Mouse (Mus musculus) cerebellum, postnatal 10 days (tissue): ENCODE results near the gene Abl2.
"Not testable (repeated sequence)": the region's sequence is repeated elsewhere in the genome, so short reads cannot be mapped to it uniquely, and the experiment has no call there.

Experiments used
- DNase-seq, 2 experiments: peaks; one replicate each; pipeline ENCODE4 v3.0.0; 2021; ENCODE audit warnings: mixed read lengths in 2 of 2

Abl2 gene

GRCm38 (mm10) chr1:156635148-156635547 is 76.6 kb downstream of the Abl2 start:
- no peak for DNase-seq

DNA sequence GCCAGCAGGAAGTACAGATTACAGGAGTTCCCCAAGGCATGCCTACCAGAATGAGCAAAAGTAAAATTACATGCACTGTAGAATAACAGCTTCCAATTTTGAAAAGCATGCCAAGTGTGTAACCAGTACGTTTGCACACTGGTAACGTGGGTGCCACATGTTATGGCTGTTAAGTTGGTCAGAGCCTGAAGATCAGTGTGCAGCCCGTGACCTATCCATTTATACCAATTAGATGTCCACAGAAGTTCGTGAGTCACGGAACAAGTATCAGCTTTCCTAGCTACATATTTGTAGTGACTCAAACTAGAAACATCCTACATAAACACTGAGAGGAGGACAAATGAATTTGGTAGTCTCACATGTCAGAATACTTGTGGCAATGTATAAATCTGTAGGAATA is 80.9 kb downstream of the Abl2 start:
- DNase-seq, result no peak

DNA sequence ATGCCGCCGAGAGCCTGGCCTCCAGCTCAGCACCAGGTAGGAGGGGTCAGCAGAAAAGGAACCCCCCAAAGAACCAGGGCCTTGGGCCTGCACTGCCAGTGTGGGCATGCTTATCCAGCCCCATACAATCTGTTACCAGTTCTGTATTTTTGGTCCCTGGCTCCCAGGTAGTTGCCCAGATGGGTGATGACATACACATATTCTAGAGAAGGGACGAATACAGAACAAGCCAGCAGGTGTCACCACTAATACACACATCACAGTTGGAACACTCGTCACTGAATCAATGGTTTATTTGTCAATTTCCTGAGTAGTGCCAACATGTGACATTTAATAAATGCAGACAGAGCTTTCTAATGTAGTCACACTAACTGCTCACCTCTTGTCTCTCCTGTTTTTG is 82.0 kb downstream of the Abl2 start:
- DNase-seq, result peak in 1 of 2 experiments; percentile 40

GRCm38 (mm10) chr1:156641808-156642207 is 83.2 kb downstream of the Abl2 start:
- DNase-seq, result no peak

DNA sequence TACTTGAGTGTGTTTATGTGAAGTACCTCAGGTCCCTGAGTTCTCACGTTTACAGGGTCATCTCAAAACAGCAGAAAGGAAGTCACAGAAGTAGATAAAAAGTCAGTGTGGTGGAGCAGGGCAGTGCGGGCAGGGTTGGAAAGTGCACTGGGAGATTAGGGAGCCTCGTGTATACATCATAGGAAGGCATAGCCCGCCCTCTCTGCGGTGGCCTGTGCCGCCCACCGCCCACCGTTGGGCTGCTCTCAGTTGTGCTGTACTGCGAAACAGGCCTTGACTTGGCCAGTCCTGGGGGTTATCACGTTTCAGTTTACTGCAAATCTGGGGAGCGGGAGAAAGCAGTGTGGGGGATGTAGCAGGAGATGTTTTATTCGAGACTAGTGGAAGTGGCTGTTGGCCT is 84.2 kb downstream of the Abl2 start:
- DNase-seq, result no peak

GRCm38 (mm10) chr1:156644061-156644460 is 85.5 kb downstream of the Abl2 start:
- DNase-seq, result no peak

- DNase-seq, result peak; percentile 74 to 75
Measured at GRCm38 (mm10) chr1:156644780-156645523, 86.4 kb downstream of the Abl2 start.

GRCm38 (mm10) chr1:156645971-156646370 is 87.4 kb downstream of the Abl2 start:
- peak; percentile 79 to 80 for DNase-seq

DNA sequence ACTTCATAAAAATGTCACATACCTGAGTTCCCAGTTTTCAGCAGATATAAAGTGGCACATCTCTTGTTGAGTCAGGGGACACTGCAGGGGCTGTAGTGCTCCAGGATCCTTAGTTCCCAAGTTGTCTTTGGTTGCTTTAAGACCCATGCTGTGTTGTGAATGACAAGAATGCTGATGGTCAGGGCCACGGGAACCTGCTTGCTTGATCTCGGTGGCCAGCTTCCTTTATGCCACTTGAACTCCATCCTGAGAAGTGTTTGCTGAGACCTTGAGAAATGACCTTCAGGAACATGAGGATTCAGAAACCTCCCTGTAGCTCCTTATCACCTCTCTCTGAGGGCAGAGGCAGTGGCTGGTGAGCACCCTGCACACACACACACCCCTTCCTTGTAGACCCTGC is 90.1 kb downstream of the Abl2 start:
- DNase-seq, result no peak

- no peak for DNase-seq
Measured at GRCm38 (mm10) chr1:156650631-156651030, 92.0 kb downstream of the Abl2 start.

GRCm38 (mm10) chr1:156652189-156652822 is 93.7 kb downstream of the Abl2 start:
- peak in 1 of 2 experiments; percentile 57 for DNase-seq

DNA sequence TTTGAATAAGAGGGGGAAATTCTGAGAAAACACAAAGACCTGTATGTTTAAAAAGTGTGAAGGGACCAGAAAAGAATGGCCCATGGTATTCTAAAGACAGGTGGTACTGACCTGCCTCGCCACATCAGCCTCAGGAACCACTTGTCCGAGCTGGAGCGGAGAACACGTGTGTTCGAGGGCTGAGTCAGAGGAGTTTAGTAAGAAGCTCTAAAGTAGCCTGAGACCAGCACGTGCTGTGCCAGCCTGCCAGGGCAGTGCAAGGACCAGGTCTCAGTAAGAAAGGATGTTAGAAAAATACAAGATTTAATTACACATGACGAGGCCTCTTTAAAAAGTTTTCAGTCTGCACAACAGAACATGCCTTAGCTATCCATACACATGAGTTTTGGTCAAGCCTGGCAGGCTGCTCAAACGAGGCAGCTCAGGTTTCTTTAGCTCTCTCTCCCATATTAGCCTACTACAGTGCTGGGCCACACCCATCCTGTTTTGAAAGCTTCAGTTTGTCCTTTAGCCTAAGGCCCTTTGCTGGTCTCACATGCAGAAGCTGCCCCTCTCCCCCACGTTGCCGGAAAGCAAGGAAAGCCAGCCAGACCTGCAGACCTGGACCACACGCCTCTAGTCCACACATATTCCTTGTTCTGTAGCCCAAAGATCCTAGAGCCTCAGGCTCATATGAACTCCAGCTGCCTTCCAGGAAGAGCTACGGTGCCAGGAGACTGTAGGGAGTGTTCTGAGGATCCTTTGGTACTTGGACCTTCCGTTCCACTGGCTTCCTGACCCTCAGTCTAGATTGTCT is 96.3 kb downstream of the Abl2 start:
- DNase-seq, result no peak

GRCm38 (mm10) chr1:156657523-156657922 is 98.9 kb downstream of the Abl2 start:
- no peak for DNase-seq

DNA sequence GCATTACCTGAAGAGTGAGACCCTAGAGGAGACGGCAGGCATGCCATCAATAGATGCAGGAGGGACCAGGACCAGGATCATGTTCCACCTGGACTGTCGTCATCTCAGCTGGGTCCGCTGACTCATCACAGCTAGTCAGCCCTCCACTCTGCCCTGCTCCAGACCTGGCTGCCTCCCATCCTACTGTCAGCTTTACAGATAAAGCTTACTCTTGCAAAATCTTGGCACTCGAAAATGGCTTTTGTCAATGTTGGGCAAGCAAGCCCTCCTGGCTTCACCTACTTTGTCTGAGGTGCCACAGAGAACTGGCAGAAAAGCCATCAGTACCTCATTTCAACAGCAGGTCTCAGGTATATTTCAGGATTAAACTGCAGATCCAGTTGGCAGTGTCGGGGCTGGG is 100.1 kb downstream of the Abl2 start:
- DNase-seq, result peak; percentile 61 to 65

DNA sequence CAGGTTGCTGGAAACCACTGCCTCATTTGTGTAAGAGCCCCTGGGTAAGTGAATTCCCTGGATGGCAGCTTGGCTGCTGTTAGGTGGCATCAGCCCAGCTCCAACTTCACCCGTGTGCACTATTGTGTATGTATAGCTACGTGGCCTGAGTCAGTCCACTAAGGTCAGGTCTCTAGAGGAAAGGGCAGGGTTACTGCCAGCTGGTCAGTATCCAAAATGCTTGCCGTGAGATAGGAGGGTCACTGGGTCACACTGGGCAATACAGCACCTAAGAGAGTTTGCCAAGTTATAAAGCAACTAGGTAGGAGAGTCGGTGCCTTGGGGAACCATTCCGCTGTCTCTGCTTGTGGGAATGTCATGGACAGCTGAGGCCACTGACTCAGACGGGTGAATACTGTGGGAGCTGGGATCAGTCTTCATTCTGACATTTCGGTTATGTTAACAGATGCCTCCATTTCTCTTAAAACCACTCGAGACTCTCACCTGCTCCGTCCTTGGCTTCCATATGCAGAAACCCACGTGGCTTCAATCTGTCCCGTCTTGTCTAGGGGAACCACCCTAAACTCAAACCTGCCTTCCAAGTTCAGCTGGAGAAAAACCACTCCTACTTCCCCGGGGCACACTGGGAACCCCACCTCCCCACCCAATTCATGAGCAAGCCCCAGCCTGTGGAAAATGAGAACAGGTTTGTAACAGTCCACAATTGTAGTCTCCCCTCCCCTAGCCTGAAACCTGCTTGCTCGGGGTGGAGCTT is 101.5 kb downstream of the Abl2 start:
- no peak for DNase-seq

DNA sequence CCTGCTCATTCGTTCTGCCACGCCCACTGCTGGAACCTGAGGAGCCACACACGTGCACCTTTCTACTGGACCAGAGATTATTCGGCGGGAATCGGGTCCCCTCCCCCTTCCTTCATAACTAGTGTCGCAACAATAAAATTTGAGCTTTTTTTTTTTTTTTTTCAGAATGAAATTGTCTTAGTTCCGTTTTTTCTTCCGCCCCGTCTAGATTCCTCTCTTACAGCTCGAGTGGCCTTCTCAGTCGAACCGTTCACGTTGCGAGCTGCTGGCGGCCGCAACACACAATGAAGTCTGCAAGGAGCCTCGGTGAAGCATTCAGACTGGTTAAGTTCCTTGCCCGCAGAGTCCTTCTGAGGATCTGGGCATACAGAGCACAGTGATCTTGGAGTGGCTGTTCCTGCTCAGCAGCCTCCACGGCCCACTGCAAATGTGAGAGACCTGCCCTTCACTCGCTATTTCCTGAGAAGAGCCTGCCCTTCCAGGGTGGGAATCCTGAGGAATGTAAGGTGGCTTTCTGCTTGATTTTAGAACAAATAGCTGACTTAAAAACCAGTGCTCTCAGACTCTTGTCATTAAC is 102.2 kb downstream of the Abl2 start:
- not testable (repeated sequence) for DNase-seq

GRCm38 (mm10) chr1:156665777-156666176 is 107.2 kb downstream of the Abl2 start:
- no peak for DNase-seq

DNA sequence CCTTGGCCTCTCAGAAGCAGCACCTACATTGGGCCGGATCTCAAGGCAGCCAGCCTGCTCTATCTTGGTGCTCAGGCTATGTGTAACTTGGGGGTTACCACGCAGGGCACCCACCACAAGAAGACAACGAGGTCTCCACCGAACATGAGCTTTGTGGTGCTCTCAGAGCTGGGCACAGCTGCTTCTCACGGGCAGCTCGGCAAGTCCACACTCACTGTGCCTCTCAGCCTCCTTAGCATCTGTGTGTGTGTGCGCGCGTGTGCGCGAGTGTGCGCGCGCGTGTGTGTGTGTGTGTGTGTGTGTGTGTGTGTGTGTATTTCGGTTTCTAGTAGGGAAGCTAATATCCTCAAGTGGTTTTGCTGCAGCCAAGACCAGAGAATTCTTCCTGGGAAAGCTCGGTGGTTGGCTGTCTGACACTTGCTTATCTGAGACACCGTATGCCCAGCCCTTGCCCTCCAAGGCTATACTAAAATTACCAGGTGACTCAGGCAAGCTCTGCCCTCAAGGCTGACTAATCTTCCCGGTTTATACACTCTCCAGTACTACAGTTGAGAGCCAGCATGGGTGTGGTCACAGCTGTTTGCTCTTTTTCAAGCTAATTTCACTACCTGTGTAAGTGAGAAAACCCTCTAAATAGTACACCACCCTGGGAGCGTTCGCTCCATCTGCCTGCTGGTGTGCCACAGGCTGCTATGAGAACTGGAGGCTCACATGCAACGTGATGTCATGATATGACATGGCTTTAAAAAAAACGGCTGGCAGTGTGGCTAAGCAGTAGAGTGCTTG is 108.7 kb downstream of the Abl2 start:
- DNase-seq, result no peak

DNA sequence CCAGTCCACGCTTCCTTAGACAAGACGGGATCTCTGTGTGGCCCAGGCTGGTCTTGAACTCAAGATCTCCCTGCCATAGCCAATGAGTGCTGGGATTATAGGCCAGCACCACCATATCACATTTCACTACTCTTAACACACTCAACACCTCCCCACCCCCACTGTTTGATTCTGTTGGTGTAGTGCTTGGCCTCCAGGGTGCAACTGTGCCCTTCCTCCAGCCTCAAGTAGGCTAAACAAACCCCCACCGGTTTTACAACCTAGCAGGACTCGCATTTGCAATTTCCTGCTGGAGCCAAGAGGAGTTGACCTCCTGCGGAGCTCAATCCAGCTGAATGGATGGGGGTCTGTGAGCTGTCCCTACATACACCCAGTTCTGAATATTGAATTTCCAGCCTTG is 110.0 kb downstream of the Abl2 start:
- DNase-seq, result no peak

GRCm38 (mm10) chr1:156669208-156669983 is 110.8 kb downstream of the Abl2 start:
- DNase-seq, result no peak

- DNase-seq, result no peak
Measured at GRCm38 (mm10) chr1:156671921-156672320, 113.3 kb downstream of the Abl2 start.
